Mouse (Mus musculus): ENCODE results near the gene Prkag2. TPM values are rescaled to one million over a fixed set of nuclear protein-coding genes. Genes with fewer than 3 reads are reported as not detected.

Gene Prkag2
- polyA plus RNA-seq, 1 experiment from 2014 or later: 112 TPM

Other genes with a start within 250 kb of the Prkag2 start
- gene Galntl5, start 80.8 kb upstream of the Prkag2 start, polyA plus RNA-seq (2015; fragmentation: Nextera tagmentation; extraction: Ambion mirVana): not detected in 2 replicates
- gene Galnt11, start 121.3 kb upstream of the Prkag2 start, polyA plus RNA-seq (2015; fragmentation: Nextera tagmentation; extraction: Ambion mirVana): 51.4 and 58.1 TPM in 2 replicates
- gene E130116L18Rik, start 122.5 kb upstream of the Prkag2 start, polyA plus RNA-seq (2015; fragmentation: Nextera tagmentation; extraction: Ambion mirVana): not detected in 2 replicates

All from midbrain, embryonic 16.5 days (tissue).